Mouse (Mus musculus): Measurements from ENCODE around the gene Top3a. TPM values are rescaled to one million over a fixed set of nuclear protein-coding genes. Genes with fewer than 3 reads are reported as not detected.

The Top3a gene
- polyA plus RNA-seq, 1 experiment from 2014 or later, result 20.5 TPM

DNA sequence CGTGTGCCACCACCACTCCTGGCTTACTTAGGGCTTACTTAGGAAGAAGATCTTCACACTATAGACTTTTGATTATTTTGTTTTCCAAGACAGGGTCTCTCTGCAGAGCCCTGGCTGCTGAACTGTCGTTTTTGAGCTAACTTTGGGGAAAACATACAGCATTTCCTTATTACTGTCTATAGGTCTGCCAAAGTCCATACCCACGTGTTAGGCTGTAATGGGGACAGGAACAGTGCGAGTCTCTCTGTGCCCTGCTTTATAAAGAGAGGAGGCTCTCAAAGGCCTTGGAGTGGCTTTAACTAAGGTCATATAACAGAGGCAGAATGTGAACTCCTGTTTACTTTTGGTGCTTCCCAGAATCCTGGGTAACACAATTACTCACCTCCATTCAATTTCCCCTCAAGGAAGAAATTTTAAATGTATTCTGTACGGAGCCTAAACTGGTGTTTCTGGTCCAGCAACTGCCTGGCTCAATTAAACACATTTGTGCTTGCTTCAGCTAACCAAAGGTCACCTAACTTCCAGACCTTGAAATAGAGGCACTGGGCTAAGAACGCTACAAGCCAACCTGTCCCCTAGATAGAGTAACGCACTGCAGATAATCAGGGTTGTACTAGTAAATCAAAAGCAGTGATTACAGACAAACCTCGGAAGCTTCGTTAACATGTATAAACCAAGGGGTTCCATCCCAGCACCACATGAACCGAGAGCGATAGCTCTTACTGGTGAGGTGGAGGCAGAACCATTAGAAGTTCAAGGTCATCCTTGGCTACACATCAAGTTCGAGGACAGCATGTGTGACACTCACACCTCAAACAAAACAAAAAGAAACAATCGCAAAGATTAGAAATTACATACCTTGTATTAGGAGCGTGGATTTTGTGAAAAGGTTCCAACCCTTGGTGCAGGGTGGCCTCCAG lies 33.1 kb upstream of the Top3a start:
- Histone ChIP-seq H3K4me1 (ENCODE audit: control insufficient read depth, insufficient read depth, low read length) (no peaks in the 10 kb centered on the region), H3K9me3 (replicated peaks; ENCODE audit: control insufficient read depth, low read length) (no peaks in the 10 kb centered on the region), H3K9ac (replicated peaks; ENCODE audit: low read length) (peak overlapping the region; percentile 49), H3K36me3 (replicated peaks; ENCODE audit: control insufficient read depth, insufficient read depth, low read depth, low read length) (no peaks in the 10 kb centered on the region), H3K27me3 (ENCODE audit: control insufficient read depth, insufficient read depth, low read length) (no peaks in the 10 kb centered on the region), H3K4me2 (ENCODE audit: low read depth, low read length) (peak overlapping the region; percentile 76), H3K27ac (replicated peaks; ENCODE audit: low read depth, low read length) (no peak overlapping the region), H3K4me3 (ENCODE audit: low read depth, low read length) (peak overlapping the region; percentile 49)
- WGBS, result 15% methylated on average over 14 of the region's 14 CpGs
- no peak for DNase-seq (ENCODE audit: low spot score)
- no peak for ATAC-seq (replicated peaks; ENCODE audit: insufficient number of reproducible peaks, low FRiP score, low TSS enrichment, low read depth)

DNA sequence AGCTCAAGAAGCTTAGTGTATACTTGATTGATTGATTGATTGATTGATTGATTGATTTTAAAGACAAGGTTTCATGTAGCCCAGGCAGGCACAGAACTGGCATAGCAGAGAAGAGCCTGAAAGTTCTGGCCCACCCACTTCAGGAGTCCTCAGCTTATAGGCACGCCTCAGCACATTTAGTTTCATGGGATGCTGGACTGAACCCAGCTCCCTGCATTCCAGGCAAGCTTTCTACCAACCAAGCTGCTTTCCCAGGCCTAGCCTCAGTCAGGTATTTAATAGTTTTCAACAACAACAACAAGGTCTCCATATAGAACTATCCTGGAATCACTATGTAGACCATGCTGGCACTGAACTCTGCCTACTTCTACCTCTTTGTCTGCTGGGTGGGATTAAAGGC lies 32.4 kb upstream of the Top3a start:
- H3K27ac ChIP-seq (replicated peaks; ENCODE audit: low read depth, low read length), result no peak overlapping the region

GRCm38 (mm10) chr11:60808286-60809070 lies 31.3 kb upstream of the Top3a start:
- Histone ChIP-seq H3K4me1 (ENCODE audit: control insufficient read depth, insufficient read depth, low read length) (no peaks in the 10 kb centered on the region), H3K4me3 (ENCODE audit: low read depth, low read length) (no peak overlapping the region), H3K9me3 (replicated peaks; ENCODE audit: control insufficient read depth, low read length) (no peaks in the 10 kb centered on the region), H3K27ac (replicated peaks; ENCODE audit: low read depth, low read length) (no peak overlapping the region), H3K36me3 (replicated peaks; ENCODE audit: control insufficient read depth, insufficient read depth, low read depth, low read length) (no peaks in the 10 kb centered on the region), H3K9ac (replicated peaks; ENCODE audit: low read length) (no peak overlapping the region), H3K4me2 (ENCODE audit: low read depth, low read length) (no peak overlapping the region), H3K27me3 (ENCODE audit: control insufficient read depth, insufficient read depth, low read length) (no peaks in the 10 kb centered on the region)
- DNase-seq (ENCODE audit: low spot score) (no peak), ATAC-seq (replicated peaks; ENCODE audit: insufficient number of reproducible peaks, low FRiP score, low TSS enrichment, low read depth) (no peak)
- 82% methylated on average over 4 of the region's 4 CpGs for WGBS

More for the DNA sequence above, 32.4 kb upstream of the Top3a start:
- H3K4me1 ChIP-seq (ENCODE audit: control insufficient read depth, insufficient read depth, low read length), result no peaks in the 10 kb centered on the region
- ATAC-seq (replicated peaks; ENCODE audit: insufficient number of reproducible peaks, low FRiP score, low TSS enrichment, low read depth), result no peak
- no peaks in the 10 kb centered on the region for H3K9me3 ChIP-seq (replicated peaks; ENCODE audit: control insufficient read depth, low read length)
- H3K4me2 ChIP-seq (ENCODE audit: low read depth, low read length), result peak overlapping the region; percentile 76; the same call in 1 of the 2 replicates
- H3K27me3 ChIP-seq (ENCODE audit: control insufficient read depth, insufficient read depth, low read length), result no peaks in the 10 kb centered on the region
- WGBS, result 81% methylated on average over 1 of the region's 1 CpGs
- H3K36me3 ChIP-seq (replicated peaks; ENCODE audit: control insufficient read depth, insufficient read depth, low read depth, low read length), result no peaks in the 10 kb centered on the region
- no peak for DNase-seq (ENCODE audit: low spot score)
- no peak overlapping the region for H3K4me3 ChIP-seq (ENCODE audit: low read depth, low read length)
- H3K9ac ChIP-seq (replicated peaks; ENCODE audit: low read length), result peak overlapping the region; percentile 37; the same call in 1 of the 2 replicates

DNA sequence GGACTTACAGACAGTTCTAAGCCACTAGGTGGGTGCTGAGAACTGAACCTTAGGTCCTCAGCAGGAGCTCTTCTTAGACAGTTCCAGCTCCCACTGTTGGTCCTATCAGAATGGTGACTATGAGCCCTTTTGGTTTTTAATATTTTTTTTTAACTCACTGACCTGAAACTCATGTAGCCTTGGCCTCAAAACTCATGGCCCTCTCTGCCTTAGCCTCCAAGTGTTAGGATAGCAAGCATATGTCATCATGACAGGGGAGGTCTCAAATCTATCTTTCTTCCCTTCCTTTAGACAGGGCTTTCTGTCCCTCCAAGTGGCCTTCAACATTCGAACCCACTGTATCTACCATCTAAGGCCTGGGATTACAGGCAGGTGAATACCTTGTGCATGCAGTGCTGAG lies 23.7 kb upstream of the Top3a start:
- DNase-seq (ENCODE audit: low spot score), result no peak
- peaks cover 2% of the 10 kb centered on the region for H3K36me3 ChIP-seq (replicated peaks; ENCODE audit: control insufficient read depth, insufficient read depth, low read depth, low read length)
- WGBS, result 100% methylated on average over 1 of the region's 1 CpGs
- no peaks in the 10 kb centered on the region for H3K4me1 ChIP-seq (ENCODE audit: control insufficient read depth, insufficient read depth, low read length)
- H3K27me3 ChIP-seq (ENCODE audit: control insufficient read depth, insufficient read depth, low read length), result no peaks in the 10 kb centered on the region
- no peak overlapping the region for H3K4me2 ChIP-seq (ENCODE audit: low read depth, low read length)
- H3K27ac ChIP-seq (replicated peaks; ENCODE audit: low read depth, low read length), result no peak overlapping the region
- H3K4me3 ChIP-seq (ENCODE audit: low read depth, low read length), result no peak overlapping the region
- H3K9ac ChIP-seq (replicated peaks; ENCODE audit: low read length), result no peak overlapping the region
- ATAC-seq (replicated peaks; ENCODE audit: insufficient number of reproducible peaks, low FRiP score, low TSS enrichment, low read depth), result no peak
- no peaks in the 10 kb centered on the region for H3K9me3 ChIP-seq (replicated peaks; ENCODE audit: control insufficient read depth, low read length)

DNA sequence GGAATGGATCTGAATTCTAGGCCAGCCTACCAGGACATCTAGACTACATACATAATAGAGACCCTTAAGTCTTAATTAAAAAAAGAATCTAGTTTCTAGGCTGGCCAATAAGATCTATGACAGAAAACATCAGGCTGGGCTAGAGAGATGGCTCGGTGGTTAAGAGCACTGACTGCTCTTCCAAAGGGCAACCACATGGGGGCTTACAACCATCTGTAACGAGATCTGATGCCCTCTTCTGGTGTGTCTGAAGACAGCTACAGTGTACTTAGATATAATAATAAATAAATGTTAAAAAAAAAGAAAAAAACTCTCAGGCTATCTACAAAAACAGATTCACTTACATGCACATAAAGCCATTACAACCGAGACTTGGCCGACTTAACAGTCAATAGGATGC lies 22.8 kb upstream of the Top3a start:
- Histone ChIP-seq H3K36me3 (replicated peaks; ENCODE audit: control insufficient read depth, insufficient read depth, low read depth, low read length) (peaks cover 2% of the 10 kb centered on the region), H3K4me3 (ENCODE audit: low read depth, low read length) (no peak overlapping the region), H3K27me3 (ENCODE audit: control insufficient read depth, insufficient read depth, low read length) (no peaks in the 10 kb centered on the region), H3K27ac (replicated peaks; ENCODE audit: low read depth, low read length) (no peak overlapping the region), H3K4me2 (ENCODE audit: low read depth, low read length) (no peak overlapping the region), H3K4me1 (ENCODE audit: control insufficient read depth, insufficient read depth, low read length) (no peaks in the 10 kb centered on the region), H3K9ac (replicated peaks; ENCODE audit: low read length) (no peak overlapping the region), H3K9me3 (replicated peaks; ENCODE audit: control insufficient read depth, low read length) (no peaks in the 10 kb centered on the region)
- ATAC-seq (replicated peaks; ENCODE audit: insufficient number of reproducible peaks, low FRiP score, low TSS enrichment, low read depth), result no peak
- no peak for DNase-seq (ENCODE audit: low spot score)
- 75% methylated on average over 4 of the region's 4 CpGs for WGBS

- Histone ChIP-seq H3K4me2 (ENCODE audit: low read depth, low read length) (no peak overlapping the region), H3K9ac (replicated peaks; ENCODE audit: low read length) (no peak overlapping the region), H3K27ac (replicated peaks; ENCODE audit: low read depth, low read length) (no peak overlapping the region), H3K4me3 (ENCODE audit: low read depth, low read length) (no peak overlapping the region), H3K36me3 (replicated peaks; ENCODE audit: control insufficient read depth, insufficient read depth, low read depth, low read length) (peaks cover 5% of the 10 kb centered on the region), H3K9me3 (replicated peaks; ENCODE audit: control insufficient read depth, low read length) (no peaks in the 10 kb centered on the region), H3K27me3 (ENCODE audit: control insufficient read depth, insufficient read depth, low read length) (no peaks in the 10 kb centered on the region), H3K4me1 (ENCODE audit: control insufficient read depth, insufficient read depth, low read length) (no peaks in the 10 kb centered on the region)
- WGBS, result 92% methylated on average over 11 of the region's 11 CpGs
- DNase-seq (ENCODE audit: low spot score) (no peak), ATAC-seq (replicated peaks; ENCODE audit: insufficient number of reproducible peaks, low FRiP score, low TSS enrichment, low read depth) (no peak)
These were observed 19.2 kb upstream of the Top3a start for GRCm38 (mm10) chr11:60796342-60796741.

DNA sequence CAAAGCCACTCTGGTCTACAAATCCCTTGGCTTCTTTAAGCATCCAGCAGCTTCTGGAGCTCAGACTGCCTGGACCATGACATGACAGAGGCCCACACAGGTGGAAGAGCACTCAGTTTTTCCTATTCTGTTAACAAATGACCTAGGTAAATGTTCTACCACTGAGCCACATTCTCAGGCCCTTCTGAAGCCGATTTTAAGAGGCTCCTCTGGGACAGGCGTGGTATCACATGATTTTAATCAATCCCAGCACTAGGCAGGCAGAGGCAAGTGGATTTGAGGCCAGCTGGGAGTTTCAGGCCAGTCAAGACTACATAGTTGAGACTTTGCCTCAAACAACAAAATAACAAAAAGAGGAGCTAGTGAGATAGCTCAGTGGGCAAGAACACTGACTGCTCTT lies 13.3 kb upstream of the Top3a start:
- Histone ChIP-seq H3K27me3 (ENCODE audit: control insufficient read depth, insufficient read depth, low read length) (no peaks in the 10 kb centered on the region), H3K4me1 (ENCODE audit: control insufficient read depth, insufficient read depth, low read length) (no peaks in the 10 kb centered on the region), H3K9ac (replicated peaks; ENCODE audit: low read length) (no peak overlapping the region), H3K4me3 (ENCODE audit: low read depth, low read length) (no peak overlapping the region), H3K36me3 (replicated peaks; ENCODE audit: control insufficient read depth, insufficient read depth, low read depth, low read length) (peaks cover 6% of the 10 kb centered on the region; the same call in 1 of the 2 replicates), H3K9me3 (replicated peaks; ENCODE audit: control insufficient read depth, low read length) (no peaks in the 10 kb centered on the region), H3K27ac (replicated peaks; ENCODE audit: low read depth, low read length) (no peak overlapping the region), H3K4me2 (ENCODE audit: low read depth, low read length) (no peak overlapping the region)
- no peak for ATAC-seq (replicated peaks; ENCODE audit: insufficient number of reproducible peaks, low FRiP score, low TSS enrichment, low read depth)
- 57% methylated on average over 2 of the region's 2 CpGs for WGBS
- DNase-seq (ENCODE audit: low spot score), result no peak

- no peak overlapping the region for H3K9ac ChIP-seq (replicated peaks; ENCODE audit: low read length)
- no peak overlapping the region for H3K4me3 ChIP-seq (ENCODE audit: low read depth, low read length)
- no peak overlapping the region for H3K27ac ChIP-seq (replicated peaks; ENCODE audit: low read depth, low read length)
- H3K27me3 ChIP-seq (ENCODE audit: control insufficient read depth, insufficient read depth, low read length), result no peaks in the 10 kb centered on the region
- peaks cover 6% of the 10 kb centered on the region; the same call in 1 of the 2 replicates for H3K36me3 ChIP-seq (replicated peaks; ENCODE audit: control insufficient read depth, insufficient read depth, low read depth, low read length)
- no peaks in the 10 kb centered on the region for H3K9me3 ChIP-seq (replicated peaks; ENCODE audit: control insufficient read depth, low read length)
- H3K4me2 ChIP-seq (ENCODE audit: low read depth, low read length), result no peak overlapping the region
- DNase-seq (ENCODE audit: low spot score) (no peak), ATAC-seq (replicated peaks; ENCODE audit: insufficient number of reproducible peaks, low FRiP score, low TSS enrichment, low read depth) (no peak)
- no peaks in the 10 kb centered on the region for H3K4me1 ChIP-seq (ENCODE audit: control insufficient read depth, insufficient read depth, low read length)
- WGBS, result 79% methylated on average over 1 of the region's 1 CpGs
These were observed 10.4 kb upstream of the Top3a start for GRCm38 (mm10) chr11:60787595-60787994.

Measured in embryonic facial prominence, embryonic 11.5 days (tissue).